Mouse (Mus musculus) CH12.LX (cell line): Measurements from ENCODE around the gene P4ha3. TPM values are rescaled to one million over a fixed set of nuclear protein-coding genes. Genes with fewer than 3 reads are reported as not detected.

Experiments
- DNase-seq: peaks from one replicate; pipeline ENCODE4 v3.0.0-alpha.2; 2013; ENCODE audit errors: extremely low read depth
- H3K27ac ChIP-seq: 2 replicates; pipeline ENCODE4 v1.5.1; 2012; ENCODE audit warnings: low read depth, mild to moderate bottlenecking, control low read depth, moderate library complexity; ENCODE audit not compliant: insufficient read depth
- H3K27me3 ChIP-seq: replicated peaks from 2 replicates; pipeline ENCODE3; 2012; ENCODE audit warnings: inconsistent platforms
- H3K36me3 ChIP-seq, 2 experiments: replicated peaks in 1 of 2; 2 replicates each; pipeline versions ENCODE3 to v1.6.1; 2012; ENCODE audit warnings: inconsistent platforms in 1 of 2, low read length in 1 of 2, mild to moderate bottlenecking in 1 of 2, mixed read lengths in 1 of 2, moderate library complexity in 1 of 2; ENCODE audit not compliant: control insufficient read depth in 1 of 2, insufficient read depth in 1 of 2
- H3K4me1 ChIP-seq, 2 experiments: 2 replicates each; pipeline ENCODE4 v1.6.1; 2012; ENCODE audit warnings: inconsistent platforms in 1 of 2, moderate library complexity in 1 of 2; ENCODE audit not compliant: insufficient read depth in 2 of 2, control insufficient read depth in 1 of 2
- H3K4me2 ChIP-seq: 2 replicates; pipeline ENCODE4 v1.6.1; 2012; ENCODE audit warnings: low read depth, mild to moderate bottlenecking, control low read depth; ENCODE audit not compliant: poor library complexity, insufficient read depth, severe bottlenecking
- H3K4me3 ChIP-seq, 3 experiments: fragments of 150-350 bp in 1 of 3; sonication (generic) in 1 of 3; replicated peaks in 1 of 3; 2 replicates each; pipeline versions ENCODE3 to v1.5.1; 2011 to 2012; ENCODE audit warnings: low read depth in 2 of 3, low read length in 2 of 3, mild to moderate bottlenecking in 2 of 3, moderate library complexity in 2 of 3, control low read depth in 1 of 3, improper control_type of control experiment in 1 of 3, inconsistent platforms in 1 of 3, mixed read lengths in 1 of 3; ENCODE audit not compliant: poor library complexity in 1 of 3
- H3K79me2 ChIP-seq: replicated peaks from 2 replicates; pipeline ENCODE4 v1.6.1; 2012; ENCODE audit warnings: mild to moderate bottlenecking, moderate library complexity; ENCODE audit not compliant: control insufficient read depth, poor library complexity, insufficient read depth, severe bottlenecking; ENCODE audit errors: extremely low read depth
- H3K9ac ChIP-seq: 2 replicates; pipeline ENCODE4 v1.6.1; 2012; ENCODE audit warnings: low read depth, mild to moderate bottlenecking, control low read depth, moderate library complexity; ENCODE audit not compliant: insufficient read depth
- H3K9me3 ChIP-seq: replicated peaks from 2 replicates; pipeline ENCODE3; 2012; ENCODE audit warnings: low read length, inconsistent platforms, mixed read lengths
- BHLHE40 ChIP-seq: IDR thresholded peaks from 2 replicates; pipeline ENCODE4 v1.6.1; 2011; ENCODE audit warnings: mild to moderate bottlenecking, low read depth, low read length, improper control_type of control experiment
- ELF1 ChIP-seq: IDR thresholded peaks from 2 replicates; pipeline ENCODE4 v1.6.1; 2014; ENCODE audit warnings: low read depth, mild to moderate bottlenecking, inconsistent platforms, low read length, improper control_type of control experiment
- EP300 ChIP-seq: IDR thresholded peaks from 2 replicates; pipeline ENCODE4 v1.6.1; 2011; ENCODE audit warnings: low read length, improper control_type of control experiment
- HCFC1 ChIP-seq: IDR thresholded peaks from 2 replicates; pipeline ENCODE4 v1.6.1; 2012; ENCODE audit warnings: low read depth, mild to moderate bottlenecking, inconsistent platforms, low read length, improper control_type of control experiment
- MXI1 ChIP-seq: IDR thresholded peaks from 2 replicates; pipeline ENCODE4 v1.6.1; 2011; ENCODE audit warnings: mild to moderate bottlenecking, low read depth, low read length, improper control_type of control experiment
- MYC ChIP-seq: IDR thresholded peaks from 2 replicates; pipeline ENCODE4 v1.6.1; 2011; ENCODE audit warnings: low read depth, mild to moderate bottlenecking, improper control_type of control experiment, low read length
- NELFE ChIP-seq: IDR thresholded peaks from 2 replicates; pipeline ENCODE4 v1.6.1; 2011; ENCODE audit warnings: low read depth, low read length, improper control_type of control experiment
- NRF1 ChIP-seq: IDR thresholded peaks from 2 replicates; pipeline ENCODE4 v1.6.1; 2014; ENCODE audit warnings: low read depth, mild to moderate bottlenecking, inconsistent platforms, low read length, improper control_type of control experiment, moderate library complexity
- PAX5 ChIP-seq: IDR thresholded peaks from 2 replicates; pipeline ENCODE4 v1.6.1; 2012; ENCODE audit warnings: low read length, inconsistent platforms, mixed read lengths
- POLR2AphosphoS2 ChIP-seq: IDR thresholded peaks from 2 replicates; pipeline ENCODE4 v1.6.1; 2011; ENCODE audit warnings: low read depth, low read length, improper control_type of control experiment
- RAD21 ChIP-seq: IDR thresholded peaks from 2 replicates; pipeline ENCODE4 v1.6.1; 2011; ENCODE audit warnings: low read depth, mild to moderate bottlenecking, low read length, improper control_type of control experiment, moderate library complexity
- RCOR1 ChIP-seq: conservative IDR thresholded peaks from 2 replicates; pipeline ENCODE4 v1.6.1; 2012; ENCODE audit warnings: low read depth, mild to moderate bottlenecking, inconsistent platforms, low read length, improper control_type of control experiment
- TBP ChIP-seq: conservative IDR thresholded peaks from 2 replicates; pipeline ENCODE4 v1.6.1; 2011; ENCODE audit warnings: low read depth, low read length, improper control_type of control experiment
- TCF12 ChIP-seq: IDR thresholded peaks from 2 replicates; pipeline ENCODE4 v1.6.1; 2014; ENCODE audit warnings: low read depth, mild to moderate bottlenecking, inconsistent platforms, low read length, improper control_type of control experiment
- UBTF ChIP-seq: IDR thresholded peaks from 2 replicates; pipeline ENCODE4 v1.6.1; 2012; ENCODE audit warnings: low read depth, mild to moderate bottlenecking, inconsistent platforms, low read length, improper control_type of control experiment, moderate library complexity
- USF2 ChIP-seq: conservative IDR thresholded peaks from 2 replicates; pipeline ENCODE4 v1.6.1; 2011; ENCODE audit warnings: low read depth, low read length, improper control_type of control experiment
- ZC3H11A ChIP-seq: IDR thresholded peaks from 2 replicates; pipeline ENCODE4 v1.6.1; 2012; ENCODE audit warnings: low read depth, mild to moderate bottlenecking, inconsistent platforms, low read length, improper control_type of control experiment
- ZKSCAN1 ChIP-seq: IDR thresholded peaks from 2 replicates; pipeline ENCODE4 v1.6.1; 2012; ENCODE audit warnings: low read depth, inconsistent platforms, low read length, improper control_type of control experiment, borderline replicate concordance
- dilution Hi-C: fragments of 300-500 bp; cut with MboI; formaldehyde crosslinking; loops from 2 replicates; pipeline ENCODE4 v1.14.3; 2020; ENCODE audit warnings: low sequenced_read_pairs; ENCODE audit not compliant: extremely low pct_unique_long_range_greater_than_20kb, extremely low pct_ligation_motif_present
- in situ Hi-C: fragments of 300-500 bp; cut with MboI; formaldehyde crosslinking; loops from 3 replicates; pipeline ENCODE4 v1.14.3; 2019; ENCODE audit warnings: low sequenced_read_pairs, low pct_ligation_motif_present, low pct_unique_long_range_greater_than_20kb, mixed read lengths
- polyA plus RNA-seq: library from polyadenylated mRNA; unstranded; fragments of >175 nt; gene quantifications from 2 replicates; pipeline ENCODE4 v1.2.1, GENCODE M21; 2012; ENCODE audit warnings: low read depth; ENCODE audit not compliant: insufficient read length
- total RNA-seq, 2 experiments: library from RNA; depleted of rRNA; stranded (reverse); fragments of 300-350 nt in 1 of 2; fragments of >200 nt in 1 of 2; gene quantifications; 2 replicates each; pipeline ENCODE4 v1.2.3; 2012 to 2014

P4ha3 gene
- total and polyA plus RNA-seq, 3 experiments, result not detected

DNA sequence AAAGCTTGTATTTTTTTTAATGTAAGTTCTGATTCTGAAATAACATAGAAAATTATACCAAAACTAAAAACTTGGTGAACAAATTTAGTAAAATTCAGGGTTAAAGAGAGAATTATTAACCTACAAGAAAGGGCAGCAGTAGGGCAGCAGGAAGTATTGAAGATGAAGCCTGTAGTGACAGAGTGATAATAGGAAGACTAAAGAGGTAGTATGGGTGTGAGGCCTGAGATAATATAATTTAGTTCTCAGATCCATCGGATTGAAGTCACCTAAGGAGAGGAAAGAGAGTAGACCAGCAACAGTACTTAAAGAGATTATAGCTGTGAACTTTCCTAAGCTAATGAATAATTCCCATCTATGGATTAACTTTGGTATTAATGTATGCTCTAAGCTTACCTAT, 42.3 kb upstream of the P4ha3 start:
- no peaks in the 10 kb centered on the region for H3K9me3 ChIP-seq
- H3K36me3 ChIP-seq, result no peaks in the 10 kb centered on the region
- H3K4me2 ChIP-seq, result no peak overlapping the region
- no peak overlapping the region for H3K27ac ChIP-seq
- dilution Hi-C loops (no loop called here), in situ Hi-C loops (no loop called here)
- no peak overlapping the region for H3K4me3 ChIP-seq
- H3K4me1 ChIP-seq, result peaks cover 0 to 4% of the 10 kb centered on the region in 2 experiments; a peak in 1 of 4 replicates
- no peaks in the 10 kb centered on the region for H3K79me2 ChIP-seq
- DNase-seq, result no peak
- no peak overlapping the region for H3K9ac ChIP-seq
- TF ChIP-seq NELFE, result no peak
- no peak for TF ChIP-seq ZKSCAN1
- no peak for TF ChIP-seq TBP
- no peak for TF ChIP-seq MXI1
- no peak for TF ChIP-seq HCFC1
- no peak for TF ChIP-seq RAD21
- TF ChIP-seq TCF12, result no peak
- no peak for TF ChIP-seq MYC
- no peak for TF ChIP-seq ELF1
- H3K27me3 ChIP-seq, result no peaks in the 10 kb centered on the region

GRCm38 (mm10) chr7:100244225-100244624, 41.1 kb upstream of the P4ha3 start:
- in situ Hi-C loops, result no loop called here
- Histone ChIP-seq H3K27ac (no peak overlapping the region), H3K9ac (no peak overlapping the region), H3K4me1 (peaks cover 0 to 4% of the 10 kb centered on the region in 2 experiments; a peak in 1 of 4 replicates), H3K9me3 (no peaks in the 10 kb centered on the region), H3K4me2 (no peak overlapping the region), H3K36me3 (no peaks in the 10 kb centered on the region), H3K79me2 (no peaks in the 10 kb centered on the region), H3K27me3 (no peaks in the 10 kb centered on the region), H3K4me3 (no peak overlapping the region)
- TF ChIP-seq RCOR1 (no peak), NRF1 (no peak), PAX5 (no peak), ZKSCAN1 (no peak), NELFE (no peak), POLR2AphosphoS2 (no peak), ELF1 (no peak), EP300 (no peak), MYC (no peak), ZC3H11A (no peak), UBTF (no peak), BHLHE40 (no peak), USF2 (no peak)
- dilution Hi-C loops, result no loop called here
- DNase-seq, result no peak
